Mouse (Mus musculus) lung, adult 2 months (tissue): ENCODE results near the gene Olfr476. TPM values are rescaled to one million over a fixed set of nuclear protein-coding genes. Genes with fewer than 3 reads are reported as not detected.
"Not testable (repeated sequence)": the region's sequence is repeated elsewhere in the genome, so short reads cannot be mapped to it uniquely, and the experiment has no call there.

ENCODE experiments used
- DNase-seq: peaks from one replicate; pipeline ENCODE4 v3.0.0; 2022
- H3K4me1 ChIP-seq: fragments of 200-500 bp; 2 replicates; pipeline ENCODE4 v1.6.1; 2011; ENCODE audit warnings: low read length; ENCODE audit not compliant: control insufficient read depth, insufficient read depth
- H3K4me3 ChIP-seq: fragments of 200-500 bp; replicated peaks from 2 replicates; pipeline ENCODE3; 2011; ENCODE audit warnings: low read depth, mild to moderate bottlenecking, control low read depth, low read length; ENCODE audit errors: extremely low read depth
- CTCF ChIP-seq: fragments of 200-500 bp; IDR thresholded peaks from 2 replicates; pipeline ENCODE4 v1.5.1; 2011; ENCODE audit warnings: mild to moderate bottlenecking, low read length, control low read depth; ENCODE audit not compliant: insufficient read depth
- POLR2A ChIP-seq: fragments of 200-500 bp; IDR thresholded peaks from 2 replicates; pipeline ENCODE4 v1.6.1; 2011; ENCODE audit warnings: low read depth, mild to moderate bottlenecking, control low read depth, low read length, borderline replicate concordance; ENCODE audit errors: extremely low read depth
- WGBS: fragments of 180-500 bp; shearing (Covaris S2); methylation state at CpG from one replicate; pipeline ENCODE4 v1.1.7; 2018; 5-methylcytosine and 5-hydroxymethylcytosine counted together
- polyA plus RNA-seq: library from polyadenylated mRNA; depleted of rRNA; stranded (reverse); fragments of >200 nt; gene quantifications from 2 replicates; pipeline ENCODE4 v1.2.3, GENCODE M21; 2012; rRNA removed

Gene Olfr476
- polyA plus RNA-seq, result not detected in 2 replicates

DNA sequence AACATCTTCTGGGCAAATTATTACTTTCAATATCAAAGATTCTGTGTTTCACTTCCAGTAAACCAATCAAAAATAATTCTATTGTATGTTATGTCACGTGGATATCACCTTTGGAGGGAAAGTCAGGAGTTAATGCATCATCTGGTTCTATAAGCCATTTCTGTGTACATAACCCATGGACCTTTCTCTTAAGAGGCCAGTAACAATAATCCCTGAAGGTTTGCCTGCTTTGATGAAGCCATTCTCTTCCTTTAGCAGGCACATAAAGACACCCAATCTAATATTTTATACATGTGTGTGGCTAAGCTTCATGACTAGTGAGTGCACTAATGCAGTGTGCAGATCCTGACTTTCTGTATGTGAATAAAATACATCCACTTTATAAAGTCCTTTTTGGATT, at the start of gene Olfr476:
TSS of gene Olfr476 (plus strand) at position 301 of the 400 bp plus-strand sequence.
- no peak for TF ChIP-seq CTCF
- Histone ChIP-seq H3K4me3 (no peak within 1 kb of the TSS), H3K4me1 (no peaks in the 10 kb centered on the region)
- no peak for DNase-seq
- WGBS, result 24% methylated on average over 1 of the region's 1 CpGs

DNA sequence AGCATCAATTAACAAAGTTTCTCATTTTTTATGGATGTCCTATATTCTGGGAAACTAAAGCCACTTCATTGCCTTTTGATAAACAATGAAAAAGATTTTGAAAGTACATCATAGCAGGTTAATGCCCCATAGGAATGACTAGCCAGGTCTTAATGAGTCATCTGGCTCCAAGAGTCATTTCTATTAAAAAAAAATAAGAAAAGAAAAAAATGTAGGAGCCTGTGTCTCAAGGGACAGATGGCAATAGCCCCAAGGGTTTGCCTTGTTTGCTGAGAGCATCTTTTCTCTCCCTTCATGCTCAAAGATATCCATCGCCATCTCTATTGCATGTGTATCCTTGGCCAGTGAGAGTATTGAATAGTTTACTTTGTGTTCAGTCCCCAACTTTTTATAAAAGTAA, 34.5 kb upstream of the Olfr476 start, which contains the start of gene Olfr473:
TSS of gene Olfr473 (plus strand) at position 301 of the 400 bp plus-strand sequence.
- WGBS, result 80% methylated on average over 1 of the region's 1 CpGs
- TF ChIP-seq CTCF, result no peak
- no peaks in the 10 kb centered on the region for H3K4me1 ChIP-seq
- no peak for DNase-seq
- no peak within 1 kb of the TSS for H3K4me3 ChIP-seq

DNA sequence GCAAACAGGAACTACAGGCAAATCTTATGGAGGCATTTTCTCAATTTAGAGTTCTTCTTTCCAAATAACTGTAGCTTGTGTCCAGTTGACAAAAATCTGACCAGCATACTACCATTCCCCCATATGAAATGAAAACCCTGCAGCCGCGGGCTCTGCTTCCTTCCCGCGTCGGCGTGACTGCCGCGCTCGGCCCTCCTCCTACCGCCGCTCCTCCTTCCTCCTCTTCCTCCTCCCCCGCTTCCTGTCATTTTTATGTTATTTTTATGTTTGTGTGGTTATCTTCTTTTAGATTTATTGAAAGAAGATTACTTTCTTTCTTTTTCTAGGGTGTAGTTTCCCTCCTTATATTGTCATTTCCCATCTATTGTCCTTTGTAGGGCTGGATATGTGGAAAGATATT, 12.1 kb upstream of the Olfr476 start:
- DNase-seq, H3K4me1 ChIP-seq, H3K4me3 ChIP-seq: not testable (repeated sequence)
- 95% methylated on average over 12 of the region's 12 CpGs for WGBS

DNA sequence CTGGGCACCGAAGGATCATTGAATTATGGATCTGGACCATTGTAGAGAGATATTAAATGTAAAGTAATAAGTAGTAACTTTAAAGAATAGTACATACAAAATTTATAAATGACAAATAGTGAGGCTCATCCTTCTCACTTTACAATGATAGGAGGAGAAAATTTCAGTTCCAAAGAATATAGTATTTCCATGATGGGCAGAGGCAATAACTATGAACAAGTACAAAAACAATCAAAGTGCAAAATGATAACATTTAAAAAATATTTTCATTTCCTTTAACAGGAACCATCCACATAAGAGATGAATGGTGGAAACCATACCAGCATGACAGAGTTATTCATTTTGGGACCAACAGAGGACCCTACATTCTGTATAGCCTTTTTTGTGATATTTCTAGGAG, 10.3 kb upstream of the Olfr476 start, which contains the start of gene Olfr474:
TSS of gene Olfr474 (plus strand) at position 301 of the 400 bp plus-strand sequence.
- Histone ChIP-seq H3K4me1 (no peaks in the 10 kb centered on the region), H3K4me3 (no peak within 1 kb of the TSS)
- TF ChIP-seq CTCF (no peak), POLR2A (no peak)
- DNase-seq, result no peak
- 73% methylated on average over 1 of the region's 1 CpGs for WGBS

DNA sequence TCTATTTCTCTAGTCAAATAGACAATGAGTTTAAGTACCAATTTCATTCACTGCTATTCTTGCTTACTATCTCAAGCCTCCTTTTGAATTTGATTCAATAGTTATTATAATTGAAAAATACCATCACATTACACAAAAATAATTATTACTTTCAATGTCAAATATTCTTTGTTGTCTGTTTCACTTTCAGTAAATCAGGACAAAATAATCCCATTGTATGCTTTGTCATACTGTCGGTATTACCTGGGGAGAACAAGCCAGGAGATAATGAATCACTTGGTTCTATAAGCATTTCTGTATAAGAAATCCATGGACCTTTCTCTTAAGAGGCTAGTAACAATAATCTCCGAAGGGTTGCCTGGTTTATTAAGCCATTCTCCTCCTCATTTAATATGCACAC, 21.8 kb downstream of the Olfr476 start, which contains the start of gene Olfr477:
TSS of gene Olfr477 (plus strand) at position 301 of the 400 bp plus-strand sequence.
- H3K4me1 ChIP-seq, result no peaks in the 10 kb centered on the region
- no peak for DNase-seq
- TF ChIP-seq POLR2A, result no peak
- no peak for TF ChIP-seq CTCF
- H3K4me3 ChIP-seq, result no peak within 1 kb of the TSS
- 68% methylated on average over 2 of the region's 2 CpGs for WGBS

DNA sequence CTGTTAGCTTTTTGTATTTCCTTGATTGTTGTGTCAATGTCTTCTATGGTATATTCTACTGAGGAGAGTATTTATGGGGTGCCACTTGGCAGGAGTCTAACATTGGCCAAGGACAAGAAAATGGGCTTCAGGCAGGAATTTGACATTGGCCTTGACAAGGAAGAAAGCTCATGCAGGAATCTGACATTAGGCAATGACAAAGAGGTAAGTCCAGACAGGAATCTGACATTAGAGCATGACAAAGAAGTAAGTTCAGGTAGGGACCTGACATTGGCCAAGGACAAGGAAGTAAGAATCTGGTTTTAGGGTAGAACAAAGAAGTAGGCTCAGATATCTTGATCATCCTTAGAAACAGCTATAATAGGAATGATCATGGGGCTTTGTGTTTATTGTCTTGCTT, 49.7 kb downstream of the Olfr476 start:
- not testable (repeated sequence) for H3K4me1 ChIP-seq, H3K4me3 ChIP-seq, DNase-seq

Other genes starting within 250 kb of the Olfr476 start
- not detected in 2 replicates for gene Cyb5r2, start 206.8 kb upstream of the Olfr476 start, polyA plus RNA-seq
- gene Ovch2, start 163.6 kb upstream of the Olfr476 start, polyA plus RNA-seq, result not detected in 2 replicates
- not detected in 2 replicates for gene Olfr467, start 152.5 kb upstream of the Olfr476 start, polyA plus RNA-seq
- not detected in 2 replicates for gene Olfr469, start 139.3 kb upstream of the Olfr476 start, polyA plus RNA-seq
- not detected in 2 replicates for gene Olfr470, start 117.3 kb upstream of the Olfr476 start, polyA plus RNA-seq
- not detected in 2 replicates for gene Olfr472, start 66.9 kb upstream of the Olfr476 start, polyA plus RNA-seq
- gene Olfr473, start 34.4 kb upstream of the Olfr476 start, polyA plus RNA-seq, result not detected in 2 replicates
- not detected in 2 replicates for gene Olfr474, start 10.2 kb upstream of the Olfr476 start, polyA plus RNA-seq
- not detected in 2 replicates for gene Olfr477, start 21.9 kb downstream of the Olfr476 start, polyA plus RNA-seq
- not detected in 2 replicates for gene Olfr478, start 69.2 kb downstream of the Olfr476 start, polyA plus RNA-seq
- gene Olfr479, start 85.9 kb downstream of the Olfr476 start, polyA plus RNA-seq, result not detected in 2 replicates
- not detected in 2 replicates for gene Olfr480, start 102.5 kb downstream of the Olfr476 start, polyA plus RNA-seq
- gene Olfr481, start 115.1 kb downstream of the Olfr476 start, polyA plus RNA-seq, result not detected in 2 replicates
- not detected in 2 replicates for gene Olfr482, start 132.8 kb downstream of the Olfr476 start, polyA plus RNA-seq
- gene Olfr483, start 136.0 kb downstream of the Olfr476 start, polyA plus RNA-seq, result not detected in 2 replicates
- gene Olfr484, start 162.6 kb downstream of the Olfr476 start, polyA plus RNA-seq, result not detected in 2 replicates
- not detected in 2 replicates for gene Olfr485, start 195.1 kb downstream of the Olfr476 start, polyA plus RNA-seq
- gene Olfr486, start 207.9 kb downstream of the Olfr476 start, polyA plus RNA-seq, result not detected in 2 replicates
- not detected in 2 replicates for gene Olfr487, start 249.8 kb downstream of the Olfr476 start, polyA plus RNA-seq